Mouse (Mus musculus) G1E (cell line): Measurements from ENCODE around the gene Gm4491. TPM values are rescaled to one million over a fixed set of nuclear protein-coding genes. Genes with fewer than 3 reads are reported as not detected.

Experiments
- ATAC-seq: 2 replicates; pipeline ENCODE4 v1.8.0; 2016; ENCODE audit warnings: mild to moderate bottlenecking; ENCODE audit not compliant: insufficient number of reproducible peaks, poor library complexity, low FRiP score, severe bottlenecking; ENCODE audit errors: extremely low read depth
- DNase-seq: peaks from one replicate; pipeline ENCODE4 v3.0.0; 2012; ENCODE audit warnings: low spot score
- H3K27me3 ChIP-seq: 2 replicates; pipeline ENCODE4 v1.6.1; 2012; ENCODE audit warnings: mild to moderate bottlenecking, low read length, inconsistent platforms; ENCODE audit not compliant: insufficient read depth
- H3K36me3 ChIP-seq: replicated peaks from 2 replicates; pipeline ENCODE3; 2012; ENCODE audit warnings: mild to moderate bottlenecking, inconsistent platforms
- H3K4me1 ChIP-seq: 2 replicates; pipeline ENCODE4 v1.6.1; 2012; ENCODE audit warnings: low read depth, low read length, inconsistent platforms, mixed read lengths; ENCODE audit not compliant: insufficient read depth
- H3K4me3 ChIP-seq: 2 replicates; pipeline ENCODE4 v1.5.1; 2012; ENCODE audit warnings: low read depth, mild to moderate bottlenecking, inconsistent platforms, low read length, moderate library complexity, mixed read lengths
- H3K9me3 ChIP-seq: replicated peaks from 2 replicates; pipeline ENCODE4 v1.6.1; 2012; ENCODE audit warnings: inconsistent platforms
- CTCF ChIP-seq: IDR thresholded peaks from 2 replicates; pipeline ENCODE4 v1.5.1; 2012; ENCODE audit warnings: low read depth, low read length, inconsistent platforms, mixed read lengths
- GATA1 ChIP-seq: IDR thresholded peaks from 2 replicates; pipeline ENCODE4 v1.6.1; 2012; ENCODE audit warnings: borderline replicate concordance, low read length, inconsistent platforms, mixed read lengths
- GATA2 ChIP-seq: IDR thresholded peaks from 2 replicates; pipeline ENCODE4 v1.6.1; 2012; ENCODE audit warnings: low read depth, low read length, inconsistent platforms, borderline replicate concordance
- POLR2AphosphoS5 ChIP-seq: IDR thresholded peaks from 2 replicates; pipeline ENCODE4 v1.6.1; 2012; ENCODE audit warnings: low read depth, low read length, inconsistent platforms; ENCODE audit not compliant: insufficient replicate concordance
- TAL1 ChIP-seq: conservative IDR thresholded peaks from 2 replicates; pipeline ENCODE4 v1.6.1; 2012; ENCODE audit warnings: low read depth, low read length, inconsistent platforms, mixed read lengths
- polyA plus RNA-seq: library from polyadenylated mRNA; stranded (reverse); fragments of >175 nt; gene quantifications from 2 replicates; pipeline ENCODE4 v1.2.3, GENCODE M21; 2012
- total RNA-seq, 2 experiments: library from RNA; stranded (forward) in 1 of 2; stranded (reverse) in 1 of 2; fragments of 200-1000 nt in 1 of 2; fragments of >200 nt in 1 of 2; fragmentation: Nextera tagmentation in 1 of 2; gene quantifications; 2 replicates each; pipeline ENCODE4 v1.2.3; 2014 to 2017

The Gm4491 gene
- total RNA-seq (2014; fragmentation: Nextera tagmentation) (not detected in 2 replicates), total RNA-seq (2017) (0.17 TPM in 1 of 2 replicates, not detected in the other), polyA plus RNA-seq (not detected in 2 replicates)

DNA sequence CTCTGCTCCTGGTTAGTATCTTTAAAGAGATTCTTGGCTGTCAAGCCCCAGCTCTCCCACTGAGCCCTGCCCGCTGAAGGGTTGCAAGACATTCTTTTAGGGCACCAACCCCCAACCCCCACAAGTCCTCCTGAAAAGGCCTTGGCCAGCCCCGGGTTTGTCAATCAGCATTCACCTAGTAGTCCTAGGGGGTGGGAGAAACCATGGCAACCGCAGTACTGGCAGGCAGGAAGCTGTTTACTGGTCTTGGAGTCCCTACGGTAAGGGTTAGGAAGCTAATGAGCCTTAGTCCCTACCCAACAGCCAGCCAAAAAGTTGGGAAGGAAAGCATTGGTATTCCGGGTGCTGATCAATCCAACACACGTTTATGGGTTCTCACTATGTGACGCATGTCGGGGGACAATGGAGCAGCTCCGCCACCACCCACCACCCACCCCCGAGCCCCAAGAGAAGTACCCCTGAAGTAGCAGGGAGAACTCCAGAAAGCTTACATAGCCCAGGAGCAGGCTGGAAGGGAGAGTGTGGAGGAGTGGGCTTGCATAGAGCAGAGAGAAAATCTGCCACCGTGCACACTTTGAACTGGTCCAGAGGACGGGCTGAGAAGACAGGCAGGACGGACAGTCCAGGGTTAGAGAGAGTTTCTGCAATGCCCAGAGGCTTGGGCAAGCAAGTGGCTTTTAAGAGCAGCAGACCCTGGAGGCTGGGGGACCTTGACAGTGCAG is at the start of gene Gm4491:
TSS of gene Gm4491 (minus strand) at position 61 of the 722 bp plus-strand sequence.
- TF ChIP-seq GATA1 (no peak), POLR2AphosphoS5 (no peak), GATA2 (no peak), TAL1 (no peak), CTCF (no peak)
- H3K4me3 ChIP-seq = no peak within 1 kb of the TSS
- ATAC-seq (no peak), DNase-seq (no peak)
- H3K27me3 ChIP-seq = peaks cover 7% of the 10 kb centered on the region
- no peaks in the 10 kb centered on the region for H3K4me1 ChIP-seq
- no peaks in the 10 kb centered on the region for H3K9me3 ChIP-seq
- no peaks in the 10 kb centered on the region for H3K36me3 ChIP-seq

DNA sequence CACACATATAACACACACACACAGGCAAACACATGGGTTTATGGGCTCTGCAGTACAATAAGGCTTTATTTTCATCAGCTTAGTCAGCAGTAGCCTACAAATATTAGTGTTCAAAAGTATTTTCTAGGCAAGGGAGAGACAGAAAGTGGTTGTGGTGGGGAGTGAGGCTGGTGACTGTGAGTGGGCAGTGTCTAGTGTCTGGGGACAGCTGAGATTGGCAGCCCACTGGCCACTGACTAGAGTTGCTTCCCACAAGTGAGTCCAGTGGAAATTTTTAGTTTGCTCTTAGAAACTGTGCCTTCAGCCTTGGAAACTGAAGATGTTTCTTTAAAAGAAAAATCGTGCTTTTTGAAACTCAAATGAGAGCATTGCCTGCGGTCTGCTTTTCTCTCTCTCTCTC is 46.1 kb upstream of the Gm4491 start:
- no peak for ATAC-seq

GRCm38 (mm10) chr14:57161201-57161600 is 45.5 kb upstream of the Gm4491 start:
- DNase-seq (no peak), ATAC-seq (no peak)
- Histone ChIP-seq H3K36me3 (no peaks in the 10 kb centered on the region), H3K4me3 (no peak overlapping the region), H3K9me3 (no peaks in the 10 kb centered on the region), H3K4me1 (no peaks in the 10 kb centered on the region), H3K27me3 (peaks cover 9% of the 10 kb centered on the region)
- TF ChIP-seq GATA1 = no peak
- TF ChIP-seq TAL1 = no peak
- TF ChIP-seq GATA2 = no peak
- no peak for TF ChIP-seq CTCF
- no peak for TF ChIP-seq POLR2AphosphoS5

More for the DNA sequence above, 46.1 kb upstream of the Gm4491 start:
- Histone ChIP-seq H3K27me3 (peaks cover 9% of the 10 kb centered on the region), H3K36me3 (no peaks in the 10 kb centered on the region), H3K4me3 (no peak overlapping the region), H3K4me1 (no peaks in the 10 kb centered on the region), H3K9me3 (no peaks in the 10 kb centered on the region)
- no peak for TF ChIP-seq GATA1
- no peak for TF ChIP-seq TAL1
- TF ChIP-seq CTCF = no peak
- no peak for TF ChIP-seq POLR2AphosphoS5
- no peak for TF ChIP-seq GATA2
- no peak for DNase-seq

DNA sequence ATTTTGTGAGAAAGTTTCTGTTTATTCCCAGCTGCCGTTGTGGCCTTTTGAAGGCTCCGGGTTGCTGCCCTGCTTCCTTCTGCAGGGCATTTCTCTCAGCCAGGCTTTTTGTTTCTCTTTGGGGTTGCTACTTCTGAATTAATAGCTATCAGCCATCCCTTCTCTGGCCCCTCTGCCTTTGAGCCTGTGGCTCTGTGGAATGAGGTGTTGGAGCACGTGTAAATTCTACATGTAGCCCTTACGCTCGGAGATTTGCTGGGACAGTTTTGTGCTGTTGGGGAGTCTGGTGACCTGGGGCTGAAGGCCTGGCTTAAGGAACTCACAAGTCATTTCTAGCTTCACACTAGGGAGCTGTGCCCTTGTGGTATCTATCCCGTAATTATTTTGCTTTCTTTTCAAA is 39.2 kb upstream of the Gm4491 start:
- Histone ChIP-seq H3K27me3 (0 out of 2 replicates have a peak, but pooled peaks cover 3% of the 10 kb centered on the region), H3K36me3 (no peaks in the 10 kb centered on the region), H3K9me3 (no peaks in the 10 kb centered on the region), H3K4me3 (no peak overlapping the region), H3K4me1 (no peaks in the 10 kb centered on the region)
- ATAC-seq = no peak
- DNase-seq = no peak
- no peak for TF ChIP-seq TAL1
- TF ChIP-seq CTCF = no peak
- no peak for TF ChIP-seq GATA2
- TF ChIP-seq POLR2AphosphoS5 = no peak
- TF ChIP-seq GATA1 = no peak

GRCm38 (mm10) chr14:57145741-57146140 is 30.1 kb upstream of the Gm4491 start:
- ATAC-seq = no peak
- no peak for DNase-seq

GRCm38 (mm10) chr14:57135265-57135664 is 19.6 kb upstream of the Gm4491 start:
- no peaks in the 10 kb centered on the region for H3K4me1 ChIP-seq
- H3K27me3 ChIP-seq = no peaks in the 10 kb centered on the region; the same call in 1 of the 2 replicates
- H3K9me3 ChIP-seq = no peaks in the 10 kb centered on the region
- H3K36me3 ChIP-seq = no peaks in the 10 kb centered on the region
- ATAC-seq (no peak), DNase-seq (no peak)
- no peak overlapping the region for H3K4me3 ChIP-seq
- TF ChIP-seq GATA2 (no peak), POLR2AphosphoS5 (no peak), CTCF (no peak), TAL1 (no peak), GATA1 (no peak)

More at GRCm38 (mm10) chr14:57145741-57146140, 30.1 kb upstream of the Gm4491 start:
- Histone ChIP-seq H3K9me3 (no peaks in the 10 kb centered on the region), H3K27me3 (no peaks in the 10 kb centered on the region), H3K4me3 (no peak overlapping the region), H3K4me1 (no peaks in the 10 kb centered on the region), H3K36me3 (no peaks in the 10 kb centered on the region)
- TF ChIP-seq CTCF (no peak), POLR2AphosphoS5 (no peak), GATA2 (no peak), GATA1 (no peak), TAL1 (no peak)
